Mouse (Mus musculus): ENCODE data around the gene Cdan1. TPM values are rescaled to one million over a fixed set of nuclear protein-coding genes. Genes with fewer than 3 reads are reported as not detected.

Gene Cdan1
- polyA plus RNA-seq, 1 experiment = 102 TPM

- 27% methylated on average over 23 of the region's 23 CpGs for WGBS
- no peak for TF ChIP-seq CTCF (IDR thresholded peaks at IDR 0.05; ENCODE audit: borderline replicate concordance, control insufficient read depth, extremely low read depth, insufficient read depth, low read length, poor library complexity)
- TF ChIP-seq POLR2A (IDR thresholded peaks at IDR 0.05; ENCODE audit: control insufficient read depth, extremely low read depth, insufficient read depth, low read length, poor library complexity) = no peak
- Histone ChIP-seq H3K4me3 (ENCODE audit: control insufficient read depth, insufficient read depth, low read length) (peak overlapping the region; percentile 91), H3K27ac (ENCODE audit: control insufficient read depth, insufficient read depth, low read length) (no peak overlapping the region), H3K4me1 (replicated peaks; ENCODE audit: control insufficient read depth, insufficient read depth, low read length) (peaks cover 15% of the 10 kb centered on the region), H3K27me3 (ENCODE audit: control insufficient read depth, insufficient read depth, low read length) (no peaks in the 10 kb centered on the region), H3K36me3 (ENCODE audit: control insufficient read depth, insufficient read depth, low read length) (peaks cover 28% of the 10 kb centered on the region)
- peak; percentile 35 for DNase-seq
Measured at GRCm38 (mm10) chr2:120729775-120730585, 119.9 kb downstream of the Cdan1 start.

GRCm38 (mm10) chr2:120724176-120724575 is 125.8 kb downstream of the Cdan1 start:
- DNase-seq = no peak
- WGBS = 51% methylated on average over 6 of the region's 6 CpGs
- TF ChIP-seq CTCF (IDR thresholded peaks at IDR 0.05; ENCODE audit: borderline replicate concordance, control insufficient read depth, extremely low read depth, insufficient read depth, low read length, poor library complexity) (no peak), POLR2A (IDR thresholded peaks at IDR 0.05; ENCODE audit: control insufficient read depth, extremely low read depth, insufficient read depth, low read length, poor library complexity) (no peak)
- H3K36me3 ChIP-seq (ENCODE audit: control insufficient read depth, insufficient read depth, low read length) = peaks cover 86% of the 10 kb centered on the region
- no peak overlapping the region for H3K27ac ChIP-seq (ENCODE audit: control insufficient read depth, insufficient read depth, low read length)
- H3K4me3 ChIP-seq (ENCODE audit: control insufficient read depth, insufficient read depth, low read length) = no peak overlapping the region
- no peaks in the 10 kb centered on the region for H3K27me3 ChIP-seq (ENCODE audit: control insufficient read depth, insufficient read depth, low read length)
- peaks cover 7% of the 10 kb centered on the region; the same call in 1 of the 2 replicates for H3K4me1 ChIP-seq (replicated peaks; ENCODE audit: control insufficient read depth, insufficient read depth, low read length)

- no peak for DNase-seq
- Histone ChIP-seq H3K4me3 (ENCODE audit: control insufficient read depth, insufficient read depth, low read length) (no peak overlapping the region), H3K27me3 (ENCODE audit: control insufficient read depth, insufficient read depth, low read length) (no peaks in the 10 kb centered on the region), H3K4me1 (replicated peaks; ENCODE audit: control insufficient read depth, insufficient read depth, low read length) (peaks cover 7% of the 10 kb centered on the region; the same call in 1 of the 2 replicates), H3K27ac (ENCODE audit: control insufficient read depth, insufficient read depth, low read length) (no peak overlapping the region), H3K36me3 (ENCODE audit: control insufficient read depth, insufficient read depth, low read length) (peaks cover 91% of the 10 kb centered on the region)
- no peak for TF ChIP-seq POLR2A (IDR thresholded peaks at IDR 0.05; ENCODE audit: control insufficient read depth, extremely low read depth, insufficient read depth, low read length, poor library complexity)
- TF ChIP-seq CTCF (IDR thresholded peaks at IDR 0.05; ENCODE audit: borderline replicate concordance, control insufficient read depth, extremely low read depth, insufficient read depth, low read length, poor library complexity) = no peak
- WGBS = 87% methylated on average over 4 of the region's 4 CpGs
Measured at GRCm38 (mm10) chr2:120723621-120724020, 126.3 kb downstream of the Cdan1 start.

- H3K27me3 ChIP-seq (ENCODE audit: control insufficient read depth, insufficient read depth, low read length) = no peaks in the 10 kb centered on the region
- no peak overlapping the region for H3K4me3 ChIP-seq (ENCODE audit: control insufficient read depth, insufficient read depth, low read length)
- WGBS = 95% methylated on average over 8 of the region's 8 CpGs
- DNase-seq = no peak
- H3K36me3 ChIP-seq (ENCODE audit: control insufficient read depth, insufficient read depth, low read length) = peaks cover 100% of the 10 kb centered on the region
- no peak for TF ChIP-seq CTCF (IDR thresholded peaks at IDR 0.05; ENCODE audit: borderline replicate concordance, control insufficient read depth, extremely low read depth, insufficient read depth, low read length, poor library complexity)
- H3K27ac ChIP-seq (ENCODE audit: control insufficient read depth, insufficient read depth, low read length) = no peak overlapping the region
- peaks cover 7% of the 10 kb centered on the region; the same call in 1 of the 2 replicates for H3K4me1 ChIP-seq (replicated peaks; ENCODE audit: control insufficient read depth, insufficient read depth, low read length)
Measured at GRCm38 (mm10) chr2:120722491-120722890, 127.4 kb downstream of the Cdan1 start.

DNA sequence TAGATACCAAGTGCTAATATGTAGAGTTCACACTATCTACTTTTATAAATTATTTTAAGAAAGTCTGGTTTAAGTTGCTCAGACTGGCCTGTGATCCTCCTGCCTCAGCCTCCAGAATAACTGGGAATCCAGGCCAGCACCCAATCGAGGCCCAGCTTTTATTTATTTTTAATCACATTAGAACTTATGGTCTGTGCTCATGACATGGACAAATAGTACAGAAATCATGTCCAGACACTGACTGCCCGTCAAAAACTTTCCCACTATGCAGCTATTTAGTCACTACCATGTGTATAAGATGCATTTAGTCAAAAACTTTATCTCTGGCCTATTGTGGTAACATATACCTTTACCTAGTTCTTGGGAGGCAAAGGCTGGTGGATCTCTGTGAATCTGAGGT is 128.0 kb downstream of the Cdan1 start:
- WGBS = 95% methylated on average over 2 of the region's 2 CpGs
- DNase-seq = no peak
- no peaks in the 10 kb centered on the region for H3K27me3 ChIP-seq (ENCODE audit: control insufficient read depth, insufficient read depth, low read length)
- TF ChIP-seq CTCF (IDR thresholded peaks at IDR 0.05; ENCODE audit: borderline replicate concordance, control insufficient read depth, extremely low read depth, insufficient read depth, low read length, poor library complexity) (no peak), POLR2A (IDR thresholded peaks at IDR 0.05; ENCODE audit: control insufficient read depth, extremely low read depth, insufficient read depth, low read length, poor library complexity) (no peak)
- H3K36me3 ChIP-seq (ENCODE audit: control insufficient read depth, insufficient read depth, low read length) = peaks cover 100% of the 10 kb centered on the region
- H3K4me1 ChIP-seq (replicated peaks; ENCODE audit: control insufficient read depth, insufficient read depth, low read length) = peaks cover 7% of the 10 kb centered on the region; the same call in 1 of the 2 replicates
- H3K27ac ChIP-seq (ENCODE audit: control insufficient read depth, insufficient read depth, low read length) = no peak overlapping the region
- H3K4me3 ChIP-seq (ENCODE audit: control insufficient read depth, insufficient read depth, low read length) = no peak overlapping the region

GRCm38 (mm10) chr2:120720821-120721220 is 129.1 kb downstream of the Cdan1 start:
- DNase-seq = no peak
- 90% methylated on average over 6 of the region's 6 CpGs for WGBS
- H3K36me3 ChIP-seq (ENCODE audit: control insufficient read depth, insufficient read depth, low read length) = peaks cover 96% of the 10 kb centered on the region
- peaks cover 7% of the 10 kb centered on the region; the same call in 1 of the 2 replicates for H3K4me1 ChIP-seq (replicated peaks; ENCODE audit: control insufficient read depth, insufficient read depth, low read length)
- TF ChIP-seq CTCF (IDR thresholded peaks at IDR 0.05; ENCODE audit: borderline replicate concordance, control insufficient read depth, extremely low read depth, insufficient read depth, low read length, poor library complexity) = no peak
- no peak for TF ChIP-seq POLR2A (IDR thresholded peaks at IDR 0.05; ENCODE audit: control insufficient read depth, extremely low read depth, insufficient read depth, low read length, poor library complexity)
- no peak overlapping the region for H3K4me3 ChIP-seq (ENCODE audit: control insufficient read depth, insufficient read depth, low read length)
- H3K27ac ChIP-seq (ENCODE audit: control insufficient read depth, insufficient read depth, low read length) = no peak overlapping the region
- no peaks in the 10 kb centered on the region for H3K27me3 ChIP-seq (ENCODE audit: control insufficient read depth, insufficient read depth, low read length)
